Mouse (Mus musculus): Measurements from ENCODE around the gene Ptprz1. TPM values are rescaled to one million over a fixed set of nuclear protein-coding genes. Genes with fewer than 3 reads are reported as not detected.

The Ptprz1 gene
- not detected for polyA plus RNA-seq (2017; shearing (Covaris generic))

GRCm38 (mm10) chr6:22874781-22875613, at the start of gene Ptprz1:
Ptprz1 (plus strand) TSS chr6:22875502.

